Mouse (Mus musculus): ENCODE measurements around the gene Cks2.
"Not testable (repeated sequence)": the region's sequence is repeated elsewhere in the genome, so short reads cannot be mapped to it uniquely, and the experiment has no call there.

Gene Cks2

DNA sequence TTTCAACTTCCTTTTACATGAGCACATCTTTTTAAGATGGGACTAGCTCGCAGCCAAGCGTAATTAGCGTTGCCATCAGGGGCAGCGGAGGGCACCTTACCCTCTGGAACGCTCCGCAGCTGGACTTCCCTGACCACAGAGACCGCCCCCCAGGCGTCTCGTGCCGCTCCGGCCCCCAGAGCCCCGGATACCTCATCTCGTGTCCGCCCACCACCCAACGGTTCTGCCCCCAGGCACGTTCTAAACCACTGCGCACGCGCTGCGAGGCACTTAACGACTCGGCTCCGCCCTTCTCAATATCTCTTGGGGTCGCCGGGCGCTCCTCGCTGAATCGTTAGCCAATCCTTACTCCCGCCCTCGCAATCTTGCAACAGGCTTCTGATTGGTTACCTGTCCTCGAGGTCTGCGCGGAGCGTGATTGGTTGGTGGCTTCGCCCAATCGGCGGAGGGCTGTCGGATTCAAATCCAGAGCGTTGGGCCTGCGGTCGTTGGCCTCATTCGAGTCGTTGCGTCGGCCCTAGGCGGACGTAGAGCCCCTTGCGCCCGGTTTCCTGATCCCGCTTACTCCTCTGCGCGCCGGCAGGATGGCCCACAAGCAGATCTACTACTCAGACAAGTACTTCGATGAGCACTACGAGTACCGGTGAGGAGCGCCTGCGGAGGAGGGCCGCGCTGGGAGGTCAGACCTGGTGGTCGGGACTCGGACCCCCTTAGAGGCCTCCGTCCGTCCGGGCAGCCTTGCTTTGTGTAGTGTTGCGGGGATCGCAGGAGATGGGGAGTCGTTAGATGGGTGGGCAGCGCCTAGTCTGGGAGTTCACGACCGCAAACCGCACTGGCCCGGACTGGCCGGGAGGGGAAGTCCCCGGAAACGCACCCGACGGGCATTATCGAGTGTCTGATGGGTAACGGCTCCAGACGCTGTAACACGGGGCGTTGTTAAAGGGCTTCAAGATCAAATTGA is at the start of gene Cks2:
Gene Cks2, plus strand, starts transcription at position 404 of the 961 bp plus-strand sequence.
- DNase-seq (ENCODE audit: low read depth), result peak; percentile 98

- no peak for DNase-seq (ENCODE audit: low read depth)
Measured at GRCm38 (mm10) chr13:51595404-51595803, 49.6 kb upstream of the Cks2 start.

GRCm38 (mm10) chr13:51598063-51598462 is 47.0 kb upstream of the Cks2 start:
- DNase-seq (ENCODE audit: low read depth), result peak; percentile 21

DNA sequence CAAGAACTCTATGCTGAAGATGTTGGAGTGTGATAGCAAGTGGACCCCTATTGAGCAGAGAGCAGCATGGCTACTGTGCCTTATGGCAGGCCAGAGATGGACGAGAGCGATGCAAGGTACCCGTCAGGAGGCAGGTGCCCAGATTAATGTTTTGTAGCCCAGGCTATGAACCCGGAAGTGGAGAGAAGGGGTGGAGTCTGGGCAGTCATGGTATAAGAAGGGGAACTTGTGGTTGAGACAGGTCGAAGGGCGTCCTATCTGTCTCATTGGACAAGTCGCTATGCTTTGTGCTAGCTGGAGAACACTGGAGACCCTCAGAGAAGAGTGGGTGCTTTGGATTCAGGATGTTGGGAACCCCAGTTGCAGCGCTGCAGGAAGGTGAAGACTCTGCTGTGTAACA is 44.9 kb upstream of the Cks2 start:
- no peak for DNase-seq (ENCODE audit: low read depth)

- no peak for DNase-seq (ENCODE audit: low read depth)
Measured at GRCm38 (mm10) chr13:51602764-51603163, 42.3 kb upstream of the Cks2 start.

DNA sequence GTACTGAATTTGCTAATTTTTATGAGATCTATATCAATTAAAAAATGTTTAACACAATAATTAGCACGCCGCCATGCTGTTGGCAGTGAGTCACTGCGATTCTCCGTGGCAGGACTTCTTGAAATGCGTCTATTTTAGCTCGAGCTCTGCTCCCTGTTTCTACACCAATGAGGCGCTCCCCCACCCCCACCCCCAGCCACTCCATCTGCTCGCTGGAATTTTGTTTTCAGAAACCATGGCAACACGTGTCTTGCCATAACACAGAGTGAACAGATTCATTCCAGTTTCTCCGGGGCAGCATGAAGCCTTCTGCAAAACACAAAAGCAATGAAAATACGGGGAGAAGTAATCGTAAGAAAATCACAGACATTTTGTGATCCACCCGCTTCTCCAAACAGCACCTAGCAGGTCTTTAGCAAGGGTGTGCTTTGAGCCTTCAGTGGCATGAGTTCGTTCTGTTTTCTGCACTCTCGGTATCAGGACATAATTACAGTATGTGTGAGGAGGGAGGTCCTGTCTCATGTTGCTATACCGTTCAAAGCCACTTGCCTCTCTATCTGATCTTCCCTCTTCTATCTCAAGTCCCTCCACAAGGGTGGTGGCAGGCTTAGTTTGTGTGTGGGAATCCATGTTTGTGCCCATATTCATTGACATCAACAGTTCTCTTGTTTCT is 41.7 kb upstream of the Cks2 start:
- DNase-seq (ENCODE audit: low read depth), result no peak

DNA sequence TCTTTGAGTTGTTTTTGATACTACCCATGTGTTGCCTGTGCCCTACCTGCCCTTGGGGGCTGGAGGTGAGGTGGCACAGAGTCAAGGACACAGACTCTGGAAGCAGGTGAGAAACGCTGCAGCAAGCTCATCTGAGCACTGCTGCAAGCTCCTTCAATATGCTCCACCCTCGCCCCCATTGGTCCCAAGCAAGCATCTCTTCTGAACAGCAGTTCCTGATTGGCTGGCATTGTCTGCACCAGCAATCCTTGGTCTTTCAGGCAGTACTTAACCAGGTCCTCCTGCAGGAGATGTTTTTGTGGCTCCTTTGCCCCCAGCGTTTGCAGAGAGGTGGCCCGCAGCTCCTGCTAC is 41.2 kb upstream of the Cks2 start:
- DNase-seq (ENCODE audit: low read depth), result no peak

DNA sequence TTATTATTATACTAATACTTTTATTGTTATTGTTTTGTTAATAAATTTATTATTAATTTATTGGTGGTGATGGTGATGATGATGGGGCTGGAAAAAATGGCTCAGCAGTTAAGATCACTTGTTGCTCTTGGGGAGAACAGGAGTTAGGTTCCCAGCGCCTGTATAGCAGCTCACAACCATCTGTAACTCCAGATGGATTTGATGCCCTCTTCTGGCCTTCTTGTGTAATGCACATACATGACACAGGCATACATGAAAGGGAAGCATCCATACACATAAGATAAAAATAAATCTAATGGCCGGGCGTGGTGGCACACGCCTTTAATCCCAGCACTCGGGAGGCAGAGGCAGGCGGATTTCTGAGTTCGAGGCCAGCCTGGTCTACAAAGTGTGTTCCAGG is 35.8 kb upstream of the Cks2 start:
- DNase-seq (ENCODE audit: low read depth), result no peak

DNA sequence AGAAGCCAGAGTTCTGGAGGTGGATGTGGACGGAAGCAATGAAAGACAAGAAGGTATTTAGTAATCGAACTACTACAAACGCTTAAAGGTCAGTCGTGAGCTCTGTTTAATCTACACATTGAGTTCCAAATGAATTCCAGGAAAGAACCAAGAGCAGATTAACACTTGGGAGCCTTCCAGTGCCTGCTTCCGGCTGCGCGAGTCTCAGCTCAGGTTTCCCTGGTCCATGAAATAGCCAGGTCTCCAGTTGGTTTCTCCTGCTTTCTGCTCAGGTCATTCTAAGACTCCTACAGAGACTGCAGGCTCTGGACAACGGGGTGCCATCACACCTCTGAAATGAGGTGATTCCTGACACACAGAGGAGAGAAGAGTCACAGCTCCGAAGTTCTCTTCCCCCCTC is 34.0 kb upstream of the Cks2 start:
- no peak for DNase-seq (ENCODE audit: low read depth)

- no peak for DNase-seq (ENCODE audit: low read depth)
Measured at GRCm38 (mm10) chr13:51611500-51611899, 33.5 kb upstream of the Cks2 start.

DNA sequence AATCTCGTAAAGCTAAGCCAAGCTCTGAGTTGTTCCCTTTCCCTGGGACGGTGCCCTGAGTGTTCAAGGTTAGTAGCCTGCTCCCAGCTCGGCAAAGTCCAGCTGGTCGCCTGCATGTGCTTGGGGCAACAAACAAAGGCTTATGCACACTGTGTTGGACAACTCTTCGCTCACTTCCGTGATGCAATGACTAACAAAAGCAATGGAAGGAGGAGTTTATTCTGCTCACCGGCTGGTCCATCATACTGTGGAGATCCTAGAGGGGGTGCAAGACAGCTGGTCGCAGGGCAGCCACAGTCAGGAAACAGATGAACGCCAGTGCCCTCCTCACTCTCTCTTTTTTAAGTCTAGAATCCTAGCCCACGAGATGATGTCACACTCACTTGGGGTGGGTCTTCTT is 29.2 kb upstream of the Cks2 start:
- no peak for DNase-seq (ENCODE audit: low read depth)

DNA sequence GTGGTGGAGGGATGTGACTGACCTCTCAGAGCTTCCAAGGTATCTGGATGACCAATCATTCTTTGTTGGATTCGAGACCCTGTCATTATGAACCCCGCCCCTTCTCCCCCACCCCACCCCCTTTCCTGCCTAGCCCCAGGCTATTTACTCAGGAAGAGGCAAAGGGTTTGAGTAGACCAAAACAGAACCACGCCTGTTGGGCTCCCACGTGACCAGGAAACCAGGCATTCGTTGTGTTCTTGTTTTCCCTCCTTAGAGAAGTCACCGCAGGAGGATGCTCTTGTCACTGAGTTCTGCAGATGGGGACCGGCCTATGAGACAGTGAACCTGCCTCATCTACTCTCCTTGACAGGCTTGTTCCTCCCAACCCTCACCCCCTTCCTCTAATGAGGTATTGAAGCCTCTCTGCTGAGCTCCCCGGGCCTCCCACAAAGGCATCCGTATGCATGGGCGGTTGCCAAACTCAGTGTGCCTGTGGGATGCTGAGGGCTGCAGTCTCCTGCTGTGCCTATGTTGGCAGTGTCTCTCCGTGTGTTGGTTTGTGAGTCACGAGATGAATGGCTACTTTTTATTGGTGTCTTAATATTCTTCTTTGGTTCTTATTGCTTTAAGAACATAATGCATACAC is 28.5 kb upstream of the Cks2 start:
- peak; percentile 16 for DNase-seq (ENCODE audit: low read depth)

- no peak for DNase-seq (ENCODE audit: low read depth)
Measured at GRCm38 (mm10) chr13:51617306-51617705, 27.7 kb upstream of the Cks2 start.

GRCm38 (mm10) chr13:51617861-51618260 is 27.2 kb upstream of the Cks2 start:
- DNase-seq (ENCODE audit: low read depth), result peak; percentile 77

DNA sequence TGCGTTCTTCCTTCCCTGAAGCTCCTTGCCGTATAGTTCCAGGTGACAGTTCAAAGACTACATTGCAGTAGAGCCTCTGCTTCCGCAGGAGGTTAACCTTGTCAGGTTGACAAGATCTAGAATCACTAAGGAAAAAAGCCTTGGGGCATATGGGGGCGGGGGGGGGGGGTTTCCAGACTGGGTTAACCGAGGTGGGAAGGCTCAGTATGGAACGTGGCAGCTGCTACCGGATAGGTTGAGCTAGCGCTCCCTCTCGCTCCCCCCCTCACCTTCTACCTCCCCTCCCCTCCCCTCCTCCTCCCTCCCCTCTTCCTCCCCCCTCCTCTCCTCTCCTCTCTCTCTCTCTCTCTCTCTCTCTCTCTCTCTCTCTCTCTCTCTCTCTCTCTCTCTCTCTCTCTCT is 26.4 kb upstream of the Cks2 start:
- DNase-seq (ENCODE audit: low read depth), result peak; percentile 23

GRCm38 (mm10) chr13:51622626-51623025 is 22.4 kb upstream of the Cks2 start:
- no peak for DNase-seq (ENCODE audit: low read depth)

- no peak for DNase-seq (ENCODE audit: low read depth)
Measured at GRCm38 (mm10) chr13:51623678-51624077, 21.4 kb upstream of the Cks2 start.

GRCm38 (mm10) chr13:51628273-51628848 is 16.7 kb upstream of the Cks2 start:
- DNase-seq (ENCODE audit: low read depth), result no peak

- no peak for DNase-seq (ENCODE audit: low read depth)
Measured at GRCm38 (mm10) chr13:51631354-51631992, 13.6 kb upstream of the Cks2 start.

GRCm38 (mm10) chr13:51632560-51633218 is 12.3 kb upstream of the Cks2 start:
- DNase-seq (ENCODE audit: low read depth), result no peak

DNA sequence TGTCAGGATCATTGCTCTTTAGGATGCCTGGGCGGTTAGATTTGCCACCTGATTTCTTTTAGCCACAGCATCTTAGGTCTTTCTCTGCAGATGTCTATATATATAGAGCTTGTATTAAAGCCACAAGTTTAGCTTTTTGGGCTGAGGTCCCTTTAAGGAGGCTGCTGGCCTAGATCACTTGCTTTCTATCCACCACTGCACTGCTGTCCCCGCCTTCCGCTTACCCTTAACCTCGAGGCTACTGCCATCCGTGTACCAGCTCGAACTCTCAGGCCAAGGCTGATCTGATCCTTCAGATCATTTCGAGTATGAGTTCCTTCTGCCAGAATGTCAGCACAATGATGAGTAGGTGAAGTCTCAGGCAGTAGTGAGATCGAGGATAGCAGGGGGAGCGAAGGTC is 9.6 kb upstream of the Cks2 start:
- not testable (repeated sequence) for DNase-seq (ENCODE audit: low read depth)
